Mouse (Mus musculus) activated CD4-positive, CD25-positive, alpha-beta regulatory T cell, adult 9 weeks (primary cell): ENCODE data around the gene Arhgef18. TPM values are rescaled to one million over a fixed set of nuclear protein-coding genes. Genes with fewer than 3 reads are reported as not detected.

Experiments
- polyA plus RNA-seq: library from polyadenylated mRNA; unstranded; fragments of 100-300 nt; shearing (Covaris generic); gene quantifications from one replicate; pipeline ENCODE4 v1.2.1, GENCODE M21; 2017

Arhgef18 gene
- polyA plus RNA-seq = 51.8 TPM

GRCm38 (mm10) chr8:3392771-3393710, at the start of gene Arhgef18:
Gene Arhgef18, plus strand, starts transcription at chr8:3393006.

DNA sequence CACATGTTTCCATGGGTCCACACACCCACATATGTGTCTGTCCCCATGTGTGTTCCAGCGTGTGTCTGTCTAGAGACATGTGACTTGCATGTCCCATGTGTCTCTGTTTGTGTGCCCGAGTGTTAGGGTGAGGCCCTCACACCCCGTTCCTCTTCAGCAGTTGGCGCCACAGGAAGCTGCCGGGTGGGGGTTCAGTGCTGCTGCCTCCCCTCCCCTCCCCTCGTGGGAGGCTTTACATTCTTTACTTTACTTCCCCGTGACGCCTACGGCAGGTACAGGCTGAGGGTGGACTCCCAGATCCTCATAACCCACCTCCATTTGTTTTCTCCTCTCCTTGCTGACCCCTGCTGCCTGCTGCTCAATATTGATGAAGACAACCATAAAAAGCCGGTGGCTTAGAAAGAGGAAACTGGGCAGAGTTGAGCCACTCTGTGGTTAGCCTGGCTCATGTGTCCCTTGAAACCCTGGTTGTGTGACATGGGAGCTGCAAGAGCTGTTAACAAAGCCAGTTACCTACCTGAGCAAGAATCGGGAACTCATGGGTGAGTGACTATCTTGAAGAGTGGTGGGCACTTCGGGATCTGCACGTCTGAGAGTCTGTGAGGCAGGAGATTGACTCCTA, 39.5 kb upstream of the Arhgef18 start, which contains the start of gene A430078G23Rik:
A430078G23Rik (plus strand) TSS at position 227 of the 622 bp plus-strand sequence.

GRCm38 (mm10) chr8:3467006-3467885, 74.4 kb downstream of the Arhgef18 start, which contains the start of gene Pex11g:
Gene Pex11g, minus strand, starts transcription at chr8:3467680.

GRCm38 (mm10) chr8:3470562-3470961, 77.8 kb downstream of the Arhgef18 start, which contains the start of gene Tex45:
Gene Tex45, plus strand, starts transcription at chr8:3470862.

DNA sequence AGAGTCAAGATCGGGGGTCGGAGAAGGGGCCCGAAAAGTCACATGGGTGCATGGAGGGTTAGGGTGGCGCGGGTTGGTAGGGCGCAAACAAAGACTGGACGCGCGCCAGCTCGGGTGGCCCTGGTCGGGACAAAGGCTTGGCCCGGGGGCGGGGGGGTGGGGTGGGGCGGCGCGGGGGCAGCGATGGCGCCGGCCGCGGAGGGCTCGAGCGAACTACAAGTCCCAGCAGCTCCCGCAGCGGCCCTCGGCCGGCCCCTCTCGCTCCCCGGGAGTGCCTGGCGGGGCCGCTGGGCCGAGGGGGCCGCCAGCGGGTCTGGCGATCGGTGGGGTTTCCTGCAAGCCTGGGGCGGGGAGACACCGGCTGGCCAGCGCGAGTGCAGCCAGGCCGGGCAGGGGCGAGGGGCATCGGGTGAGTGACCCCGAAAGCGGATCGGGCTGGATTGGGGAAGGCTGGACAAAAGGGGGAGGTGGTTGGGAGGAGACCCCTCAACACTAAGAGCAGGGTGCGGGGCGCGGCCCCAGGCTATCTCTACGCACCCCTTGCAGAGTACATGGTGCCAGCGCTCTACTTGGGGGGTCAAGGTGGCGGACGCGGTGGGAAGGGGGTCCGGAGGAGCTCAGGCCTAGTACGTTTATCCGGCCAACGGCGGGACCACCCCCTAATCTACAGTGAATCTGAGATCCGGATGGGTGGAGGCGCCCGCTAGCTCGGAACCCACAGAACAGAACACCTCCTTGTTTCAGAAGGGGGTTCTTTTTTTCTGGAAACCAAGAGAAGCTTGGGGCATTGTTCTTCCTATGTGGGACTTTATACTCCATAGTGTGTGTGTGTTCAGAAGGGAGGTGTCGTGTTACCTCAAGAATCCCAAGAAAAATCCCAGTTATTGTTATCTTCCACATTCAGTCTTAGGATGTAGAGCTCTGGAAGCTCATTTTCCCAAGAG, 100.4 kb downstream of the Arhgef18 start, which contains the start of gene Zfp358:
Zfp358 (plus strand) TSS at position 238 of the 944 bp plus-strand sequence.

DNA sequence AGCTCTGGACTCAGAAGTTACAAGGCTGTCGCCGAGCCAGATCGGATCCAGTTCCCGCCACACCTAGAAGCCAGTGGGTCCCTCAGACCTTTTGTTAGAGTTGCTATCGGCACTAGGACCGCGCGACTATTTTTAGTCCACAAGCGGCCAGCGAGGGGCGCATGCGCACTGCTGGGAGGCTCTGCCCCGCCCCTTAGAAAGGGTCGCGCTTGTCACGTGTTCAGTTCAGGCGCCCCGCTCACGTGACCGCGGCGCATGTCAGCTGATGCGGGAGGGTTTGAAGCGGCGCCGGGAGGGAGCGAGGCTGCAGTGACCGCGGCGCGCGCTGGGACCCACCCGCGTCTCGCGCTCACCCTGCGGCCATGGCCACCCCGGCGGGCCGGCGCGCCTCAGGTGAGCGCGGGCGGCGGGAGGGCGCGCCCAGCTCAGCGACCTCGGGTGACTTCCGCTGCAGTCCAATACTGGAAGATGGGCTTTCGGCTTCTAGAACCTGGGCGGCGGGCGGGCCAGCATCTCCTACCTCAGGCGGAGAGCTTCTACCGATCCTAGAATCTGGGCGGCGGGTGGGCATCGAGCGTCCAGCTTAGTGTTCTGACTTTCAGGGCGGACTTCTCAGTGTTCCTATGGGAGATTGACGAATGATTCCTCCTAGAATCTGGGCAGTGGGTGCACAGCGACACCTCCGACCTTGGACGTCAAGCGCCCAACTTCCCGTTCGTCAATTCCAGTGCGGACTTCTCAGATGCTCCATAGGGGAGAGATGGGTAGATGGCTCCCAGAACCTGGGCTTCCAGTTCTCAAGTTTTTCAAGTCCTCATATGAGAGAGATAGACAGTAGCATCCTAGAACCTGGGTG, 107.7 kb downstream of the Arhgef18 start, which contains the start of gene Mcoln1:
Mcoln1 (plus strand) TSS at position 223 of the 856 bp plus-strand sequence.

Other genes starting within 250 kb of the Arhgef18 start
- gene Insr, start 113.4 kb upstream of the Arhgef18 start, polyA plus RNA-seq = 27.1 TPM
- gene A430078G23Rik, start 39.6 kb upstream of the Arhgef18 start, polyA plus RNA-seq = 75.6 TPM
- 5.8 TPM for gene Pex11g, start 74.7 kb downstream of the Arhgef18 start, polyA plus RNA-seq
- not detected for gene Tex45, start 77.9 kb downstream of the Arhgef18 start, polyA plus RNA-seq
- 3.2 TPM for gene Zfp358, start 100.1 kb downstream of the Arhgef18 start, polyA plus RNA-seq
- 31.9 TPM for gene Mcoln1, start 107.5 kb downstream of the Arhgef18 start, polyA plus RNA-seq
- 65.1 TPM for gene Pnpla6, start 122.4 kb downstream of the Arhgef18 start, polyA plus RNA-seq
- not detected for gene C330021F23Rik, start 175.0 kb downstream of the Arhgef18 start, polyA plus RNA-seq
- gene Camsap3, start 194.3 kb downstream of the Arhgef18 start, polyA plus RNA-seq = not detected
- 119 TPM for gene Xab2, start 228.3 kb downstream of the Arhgef18 start, polyA plus RNA-seq
- 134 TPM for gene Pet100, start 228.5 kb downstream of the Arhgef18 start, polyA plus RNA-seq
- 0.40 TPM for gene Pcp2, start 232.5 kb downstream of the Arhgef18 start, polyA plus RNA-seq
- gene Stxbp2, start 237.9 kb downstream of the Arhgef18 start, polyA plus RNA-seq = 238 TPM